Mouse (Mus musculus) cerebellum, adult 11 months (tissue): Measurements from ENCODE around the gene Syn3.
"Not testable (repeated sequence)": the region's sequence is repeated elsewhere in the genome, so short reads cannot be mapped to it uniquely, and the experiment has no call there.

ENCODE experiments used
- DNase-seq: peaks from one replicate; pipeline ENCODE4 v3.0.0; 2022

Gene Syn3

GRCm38 (mm10) chr10:86468612-86469546 lies 29.8 kb downstream of the Syn3 start:
- no peak for DNase-seq

- DNase-seq, result peak; percentile 76
These were observed 35.0 kb downstream of the Syn3 start for GRCm38 (mm10) chr10:86463538-86464199.

- no peak for DNase-seq
These were observed 39.1 kb downstream of the Syn3 start for GRCm38 (mm10) chr10:86459643-86460042.

- DNase-seq, result no peak
These were observed 41.0 kb downstream of the Syn3 start for GRCm38 (mm10) chr10:86457665-86458209.

- DNase-seq, result no peak
These were observed 41.5 kb downstream of the Syn3 start for GRCm38 (mm10) chr10:86457195-86457594.

GRCm38 (mm10) chr10:86455296-86456055 lies 43.2 kb downstream of the Syn3 start:
- DNase-seq, result no peak

- peak; percentile 38 for DNase-seq
These were observed 46.2 kb downstream of the Syn3 start for GRCm38 (mm10) chr10:86452326-86452995.

GRCm38 (mm10) chr10:86451294-86451693 lies 47.4 kb downstream of the Syn3 start:
- no peak for DNase-seq

- DNase-seq, result no peak
These were observed 52.0 kb downstream of the Syn3 start for GRCm38 (mm10) chr10:86446649-86447048.

- no peak for DNase-seq
These were observed 53.5 kb downstream of the Syn3 start for GRCm38 (mm10) chr10:86445207-86445606.

- DNase-seq, result no peak
These were observed 54.0 kb downstream of the Syn3 start for GRCm38 (mm10) chr10:86444665-86445064.

- no peak for DNase-seq
These were observed 56.9 kb downstream of the Syn3 start for GRCm38 (mm10) chr10:86441765-86442164.

GRCm38 (mm10) chr10:86439640-86440039 lies 59.1 kb downstream of the Syn3 start:
- DNase-seq, result no peak

- DNase-seq, result no peak
These were observed 61.4 kb downstream of the Syn3 start for GRCm38 (mm10) chr10:86437294-86437693.

- DNase-seq, result not testable (repeated sequence)
These were observed 63.7 kb downstream of the Syn3 start for GRCm38 (mm10) chr10:86435006-86435405.

- DNase-seq, result no peak
These were observed 69.0 kb downstream of the Syn3 start for GRCm38 (mm10) chr10:86429651-86430050.

- DNase-seq, result no peak
These were observed 70.7 kb downstream of the Syn3 start for GRCm38 (mm10) chr10:86427956-86428355.

GRCm38 (mm10) chr10:86425690-86426530 lies 72.8 kb downstream of the Syn3 start:
- DNase-seq, result no peak

GRCm38 (mm10) chr10:86421731-86422370 lies 76.8 kb downstream of the Syn3 start:
- no peak for DNase-seq

- peak; percentile 37 for DNase-seq
These were observed 79.8 kb downstream of the Syn3 start for GRCm38 (mm10) chr10:86418931-86419330.

- peak; percentile 15 for DNase-seq
These were observed 80.4 kb downstream of the Syn3 start for GRCm38 (mm10) chr10:86418345-86418744.
